Mouse (Mus musculus) left cerebral cortex, adult 2 months (tissue): ENCODE measurements at regions not wholly inside any gene's neighbourhood (a gene's known extent, or its start where the extent isn't known, plus 50 kb on each side); places are given as distances from the start of the nearest gene placed in this dataset.

ENCODE experiments used
- DNase-seq, 2 experiments: peaks; one replicate each; pipeline ENCODE4 v3.0.0; 2021 to 2022; ENCODE audit warnings: low spot score in 2 of 2, mixed read lengths in 1 of 2; ENCODE audit errors: extremely low spot score in 1 of 2
- H3K27ac ChIP-seq: fragments of 200-600 bp; 2 replicates; pipeline ENCODE4 v1.8.1; 2022
- H3K4me3 ChIP-seq: fragments of 200-600 bp; 2 replicates; pipeline ENCODE4 v1.8.1; 2022
- CTCF ChIP-seq: fragments of 200-600 bp; IDR thresholded peaks from 2 replicates; pipeline ENCODE4 v1.8.1; 2022; ENCODE audit warnings: antibody characterized with exemption, mild to moderate bottlenecking, moderate library complexity
- intact Hi-C: fragments of 180-260 bp; cut with DNase I; formaldehyde crosslinking; loops from one replicate; pipeline ENCODE4 v1.15.1; 2025

DNA sequence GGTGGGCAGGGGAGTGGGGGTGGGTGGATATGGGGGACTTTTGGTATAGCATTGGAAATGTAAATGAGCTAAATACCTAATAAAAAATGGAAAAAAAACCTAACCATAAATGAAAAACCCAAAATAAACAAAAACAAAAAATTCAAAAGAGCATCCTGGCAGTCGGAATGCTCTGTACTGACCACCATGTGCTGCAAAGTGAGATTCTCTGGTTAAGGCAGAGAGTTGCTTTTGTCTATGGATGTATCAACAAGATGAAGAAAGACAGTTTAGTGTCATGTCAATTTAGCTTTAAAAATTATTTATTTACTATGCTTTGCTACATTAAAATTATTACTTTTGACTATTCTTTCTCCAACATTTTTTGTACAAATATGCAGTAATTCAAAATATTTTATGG, 88.5 kb downstream of the E330014E10Rik start:
- Histone ChIP-seq H3K27ac (no peak overlapping the region), H3K4me3 (no peak overlapping the region)
- no peak for TF ChIP-seq CTCF
- intact Hi-C loops = no loop called here
- no peak for DNase-seq

- intact Hi-C loops = no loop called here
- no peak for DNase-seq
- no peak for TF ChIP-seq CTCF
- Histone ChIP-seq H3K4me3 (no peak overlapping the region), H3K27ac (no peak overlapping the region)
Observed at GRCm38 (mm10) chr5:95864725-95865492, 89.1 kb downstream of the E330014E10Rik start.

DNA sequence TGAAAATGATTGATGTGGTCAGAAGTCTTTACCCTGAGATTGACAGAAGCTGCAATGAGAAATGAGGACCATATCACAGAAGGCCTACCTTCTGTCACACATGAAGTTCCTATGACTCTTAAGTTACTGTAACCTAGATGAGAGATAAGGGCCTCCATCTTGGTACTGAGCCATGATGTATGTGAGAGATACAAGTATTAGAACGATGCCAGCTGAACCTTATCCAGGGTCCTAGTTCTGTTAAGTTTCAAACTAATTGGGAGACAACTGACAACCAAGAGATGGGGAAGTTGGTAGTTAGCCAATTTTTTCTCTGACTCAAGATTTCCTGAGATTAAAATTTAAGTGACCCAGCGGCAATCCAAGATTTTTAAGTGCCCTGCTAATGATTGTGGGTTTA, 89.7 kb downstream of the E330014E10Rik start:
- Histone ChIP-seq H3K4me3 (no peak overlapping the region), H3K27ac (no peak overlapping the region)
- TF ChIP-seq CTCF = no peak
- intact Hi-C loops = no loop called here
- no peak for DNase-seq

- H3K27ac ChIP-seq = no peak overlapping the region
- no peak overlapping the region for H3K4me3 ChIP-seq
- no peak for TF ChIP-seq CTCF
- DNase-seq = no peak
- intact Hi-C loops = no loop called here
Observed at GRCm38 (mm10) chr5:95866848-95867495, 89.8 kb upstream of the Cxcl13 start.

GRCm38 (mm10) chr5:95870336-95870845, 86.4 kb upstream of the Cxcl13 start:
- DNase-seq = no peak
- intact Hi-C loops = no loop called here
- no peak overlapping the region for H3K27ac ChIP-seq
- no peak overlapping the region for H3K4me3 ChIP-seq
- TF ChIP-seq CTCF = no peak

GRCm38 (mm10) chr5:95874969-95875368, 81.8 kb upstream of the Cxcl13 start:
- intact Hi-C loops = no loop called here

GRCm38 (mm10) chr5:95880914-95881313, 75.8 kb upstream of the Cxcl13 start:
- peak; percentile 56 to 71 for DNase-seq
- H3K27ac ChIP-seq = no peak overlapping the region
- intact Hi-C loops = loop anchor here (1.0 to 10.0 kb wide), 2 partner anchors 69 to 154 kb away; no protein-coding TSS in a partner anchor
- H3K4me3 ChIP-seq = no peak overlapping the region
- TF ChIP-seq CTCF = peak; percentile 86

More at GRCm38 (mm10) chr5:95874969-95875368, 81.8 kb upstream of the Cxcl13 start:
- no peak for TF ChIP-seq CTCF
- DNase-seq = no peak
- no peak overlapping the region for H3K27ac ChIP-seq
- H3K4me3 ChIP-seq = no peak overlapping the region
